Mouse (Mus musculus): Measurements from ENCODE around the gene Nlrc4.

- no peak for TF ChIP-seq POLR2A (IDR thresholded peaks at IDR 0.05; ENCODE audit: borderline replicate concordance, extremely low read depth, insufficient read depth, insufficient read length, poor library complexity, severe bottlenecking)
- no peak for TF ChIP-seq CTCF (IDR thresholded peaks at IDR 0.05; ENCODE audit: borderline replicate concordance, extremely low read depth, insufficient read depth, insufficient read length)
Measured at GRCm38 (mm10) chr17:74418171-74418570, 40.8 kb downstream of the Nlrc4 start.

Data from brain, embryonic 14.5 days (tissue).